Mouse (Mus musculus): ENCODE results near the gene Gigyf1.

Gene Gigyf1

GRCm38 (mm10) chr5:137518436-137518835 is at the start of gene Gigyf1:
Gigyf1 (plus strand) TSS chr5:137518548.
- DNase-seq, result no peak

GRCm38 (mm10) chr5:137472252-137472904 is 46.0 kb upstream of the Gigyf1 start:
- DNase-seq, result no peak

GRCm38 (mm10) chr5:137474351-137474750 is 44.0 kb upstream of the Gigyf1 start:
- DNase-seq, result no peak

GRCm38 (mm10) chr5:137476964-137477363 is 41.4 kb upstream of the Gigyf1 start, which contains the start of gene Zan:
Zan (minus strand) TSS chr5:137477064.
- no peak for DNase-seq

GRCm38 (mm10) chr5:137481138-137481537 is 37.2 kb upstream of the Gigyf1 start:
- DNase-seq, result peak; percentile 49

GRCm38 (mm10) chr5:137481897-137482296 is 36.5 kb upstream of the Gigyf1 start:
- DNase-seq, result no peak

- DNase-seq, result no peak
These were observed 33.1 kb upstream of the Gigyf1 start for GRCm38 (mm10) chr5:137485071-137485850.

- no peak for DNase-seq
These were observed 32.5 kb upstream of the Gigyf1 start for GRCm38 (mm10) chr5:137485851-137486155.

GRCm38 (mm10) chr5:137487616-137488015 is 30.7 kb upstream of the Gigyf1 start:
- no peak for DNase-seq

GRCm38 (mm10) chr5:137491559-137491958 is 26.8 kb upstream of the Gigyf1 start:
- peak; percentile 13 for DNase-seq

GRCm38 (mm10) chr5:137493831-137494230 is 24.5 kb upstream of the Gigyf1 start:
- DNase-seq, result no peak

- no peak for DNase-seq
These were observed 18.2 kb upstream of the Gigyf1 start for GRCm38 (mm10) chr5:137500186-137500585.

GRCm38 (mm10) chr5:137501709-137502666 is 16.4 kb upstream of the Gigyf1 start, which contains the start of gene Pop7:
Pop7 (minus strand) TSS chr5:137502518.
- DNase-seq, result peak; percentile 100

- no peak for DNase-seq
These were observed 15.7 kb upstream of the Gigyf1 start for GRCm38 (mm10) chr5:137502667-137503110.

- DNase-seq, result no peak
These were observed 14.3 kb upstream of the Gigyf1 start for GRCm38 (mm10) chr5:137504041-137504440.

- DNase-seq, result peak; percentile 86
These were observed 8.3 kb upstream of the Gigyf1 start for GRCm38 (mm10) chr5:137510014-137510501.

GRCm38 (mm10) chr5:137510573-137511390 is 7.6 kb upstream of the Gigyf1 start:
- peak; percentile 16 for DNase-seq

GRCm38 (mm10) chr5:137511706-137512105 is 6.6 kb upstream of the Gigyf1 start:
- DNase-seq, result no peak

- DNase-seq, result no peak
These were observed 5.2 kb upstream of the Gigyf1 start for GRCm38 (mm10) chr5:137512847-137513794.

- no peak for DNase-seq
These were observed 4.2 kb upstream of the Gigyf1 start for GRCm38 (mm10) chr5:137513951-137514721.
